Mouse (Mus musculus): ENCODE results near the gene Col2a1. TPM values are rescaled to one million over a fixed set of nuclear protein-coding genes. Genes with fewer than 3 reads are reported as not detected.

The Col2a1 gene
- total and polyA plus RNA-seq, 2 experiments from 2014 or later: 0.18 to 0.38 TPM

DNA sequence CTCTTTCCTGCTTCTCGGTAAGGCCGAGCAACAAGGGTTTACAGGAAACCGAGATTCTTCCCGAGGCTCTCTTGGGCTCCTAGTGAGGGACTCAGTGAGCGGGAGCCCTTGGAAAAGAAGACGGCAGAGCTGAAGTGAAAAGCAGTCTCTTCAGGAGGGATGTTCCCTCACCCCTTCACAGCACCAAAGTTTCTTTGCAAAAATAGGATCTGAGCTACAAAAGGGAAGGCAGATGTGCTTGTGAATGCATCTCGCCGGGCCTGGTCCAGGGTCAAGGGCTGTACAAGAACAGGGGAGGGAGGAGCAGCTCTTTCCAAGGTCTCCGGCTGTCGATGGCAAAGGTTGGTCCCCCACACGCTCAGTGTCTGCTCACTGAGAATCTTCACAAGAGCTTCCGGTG lies 38.0 kb upstream of the Col2a1 start:
- peaks cover 88% of the 10 kb centered on the region for H3K36me3 ChIP-seq (replicated peaks; ENCODE audit: control insufficient read depth, insufficient read depth, low read length)
- no peak for ATAC-seq (ENCODE audit: insufficient read depth, low read depth)

DNA sequence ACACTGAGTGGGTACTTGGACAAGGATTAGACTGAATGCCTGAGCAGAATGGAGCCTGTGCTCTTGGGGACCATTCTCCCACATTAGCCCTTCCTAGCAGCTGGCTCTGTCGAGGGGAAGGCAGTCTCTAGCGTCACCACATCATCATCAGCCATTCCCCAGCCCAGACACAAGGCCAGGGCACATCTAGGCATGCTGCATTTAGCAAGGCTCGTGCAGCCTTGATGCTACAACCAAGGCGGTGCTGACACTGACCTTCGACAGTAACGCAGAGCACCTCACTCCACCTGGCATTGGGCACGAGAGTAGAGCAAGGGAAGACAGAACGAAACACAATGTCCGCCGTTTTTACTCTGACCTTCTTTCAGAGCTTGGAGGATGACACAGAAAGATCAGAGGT lies 35.2 kb upstream of the Col2a1 start:
- Histone ChIP-seq H3K27me3 (ENCODE audit: control insufficient read depth, insufficient read depth, low read length) (no peaks in the 10 kb centered on the region), H3K36me3 (replicated peaks; ENCODE audit: control insufficient read depth, insufficient read depth, low read length) (peaks cover 69% of the 10 kb centered on the region), H3K9ac (replicated peaks; ENCODE audit: low read depth, low read length) (no peak overlapping the region), H3K9me3 (replicated peaks; ENCODE audit: control insufficient read depth, low read length) (no peaks in the 10 kb centered on the region), H3K4me3 (ENCODE audit: low read depth, low read length) (no peak overlapping the region), H3K4me2 (ENCODE audit: low read depth, low read length) (no peak overlapping the region), H3K4me1 (ENCODE audit: control insufficient read depth, insufficient read depth) (no peaks in the 10 kb centered on the region), H3K27ac (ENCODE audit: low read depth) (no peak overlapping the region)
- WGBS: 86% methylated on average over 10 of the region's 10 CpGs
- TF ChIP-seq CTCF (IDR thresholded peaks at IDR 0.05; ENCODE audit: low read depth): no peak
- ATAC-seq (ENCODE audit: insufficient read depth, low read depth) (no peak), DNase-seq (ENCODE audit: low spot score) (no peak)

More for the DNA sequence above, 38.0 kb upstream of the Col2a1 start:
- Histone ChIP-seq H3K27me3 (ENCODE audit: control insufficient read depth, insufficient read depth, low read length) (no peaks in the 10 kb centered on the region), H3K4me3 (ENCODE audit: low read depth, low read length) (no peak overlapping the region), H3K9ac (replicated peaks; ENCODE audit: low read depth, low read length) (no peak overlapping the region), H3K27ac (ENCODE audit: low read depth) (no peak overlapping the region), H3K9me3 (replicated peaks; ENCODE audit: control insufficient read depth, low read length) (no peaks in the 10 kb centered on the region), H3K4me1 (ENCODE audit: control insufficient read depth, insufficient read depth) (no peaks in the 10 kb centered on the region), H3K4me2 (ENCODE audit: low read depth, low read length) (no peak overlapping the region)
- DNase-seq (ENCODE audit: low spot score): no peak
- 86% methylated on average over 12 of the region's 12 CpGs for WGBS
- TF ChIP-seq EP300 (IDR thresholded peaks at IDR 0.05; ENCODE audit: low read depth) (no peak), CTCF (IDR thresholded peaks at IDR 0.05; ENCODE audit: low read depth) (no peak)

DNA sequence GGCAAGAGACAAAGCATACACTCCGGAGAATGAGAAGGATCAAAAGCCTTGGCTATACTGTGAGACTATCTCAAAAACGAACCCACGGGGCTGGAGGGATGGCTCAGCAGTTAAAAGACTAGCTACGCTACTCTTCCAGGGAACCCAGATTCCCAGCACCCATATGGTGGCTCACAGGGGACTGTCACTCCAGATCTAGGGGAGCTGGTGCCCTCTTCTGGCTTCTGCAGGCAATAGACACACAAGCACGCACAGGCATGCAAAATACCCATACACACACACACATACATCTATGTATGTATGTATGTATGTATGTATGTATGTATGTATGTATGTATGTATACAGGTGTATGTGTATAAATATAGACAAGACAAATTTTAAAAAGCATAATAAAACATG lies 32.1 kb upstream of the Col2a1 start:
- no peak overlapping the region for H3K9ac ChIP-seq (replicated peaks; ENCODE audit: low read depth, low read length)
- no peak overlapping the region for H3K27ac ChIP-seq (ENCODE audit: low read depth)
- H3K4me1 ChIP-seq (ENCODE audit: control insufficient read depth, insufficient read depth): no peaks in the 10 kb centered on the region
- no peak overlapping the region for H3K4me2 ChIP-seq (ENCODE audit: low read depth, low read length)
- H3K4me3 ChIP-seq (ENCODE audit: low read depth, low read length): no peak overlapping the region
- ATAC-seq (ENCODE audit: insufficient read depth, low read depth): no peak
- H3K36me3 ChIP-seq (replicated peaks; ENCODE audit: control insufficient read depth, insufficient read depth, low read length): peaks cover 39% of the 10 kb centered on the region
- no peaks in the 10 kb centered on the region for H3K9me3 ChIP-seq (replicated peaks; ENCODE audit: control insufficient read depth, low read length)
- TF ChIP-seq EP300 (IDR thresholded peaks at IDR 0.05; ENCODE audit: low read depth) (no peak), CTCF (IDR thresholded peaks at IDR 0.05; ENCODE audit: low read depth) (no peak)
- DNase-seq (ENCODE audit: low spot score): no peak
- no peaks in the 10 kb centered on the region for H3K27me3 ChIP-seq (ENCODE audit: control insufficient read depth, insufficient read depth, low read length)
- 93% methylated on average over 5 of the region's 5 CpGs for WGBS

DNA sequence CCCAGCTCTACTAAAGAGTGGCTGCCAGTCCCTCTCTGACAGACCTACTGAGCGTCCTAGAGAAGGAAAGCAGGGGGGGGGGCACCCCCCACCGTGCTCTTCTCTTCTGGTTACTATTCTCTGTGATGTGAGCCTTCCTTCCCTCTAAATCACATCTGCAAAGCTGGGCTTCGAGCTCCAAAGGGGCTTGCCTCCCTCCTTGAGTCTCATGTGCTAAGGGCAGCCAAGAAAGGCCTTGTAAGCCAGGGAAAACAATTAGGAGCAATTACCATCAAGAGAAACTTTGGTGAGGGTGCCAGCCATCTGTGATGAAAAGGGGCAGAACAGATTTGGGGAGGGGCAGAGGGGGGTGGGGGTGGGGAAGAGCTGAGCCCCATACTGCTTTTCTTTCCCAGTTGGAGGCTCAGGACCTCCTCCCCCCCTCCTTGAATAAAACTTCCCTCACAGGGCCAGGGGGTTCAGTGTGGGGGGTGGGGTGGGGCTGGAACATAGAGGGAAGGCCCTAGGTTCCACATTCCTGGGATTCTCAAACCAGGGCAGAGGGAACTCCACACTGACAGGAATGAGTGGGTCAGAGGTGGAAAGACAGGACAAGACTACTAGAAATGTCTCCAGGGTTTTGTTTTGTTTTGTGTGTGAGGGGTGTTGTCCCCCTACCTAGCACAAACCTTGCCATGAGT lies 30.7 kb upstream of the Col2a1 start:
- Histone ChIP-seq H3K36me3 (replicated peaks; ENCODE audit: control insufficient read depth, insufficient read depth, low read length) (peaks cover 27% of the 10 kb centered on the region), H3K4me3 (ENCODE audit: low read depth, low read length) (no peak overlapping the region), H3K9me3 (replicated peaks; ENCODE audit: control insufficient read depth, low read length) (no peaks in the 10 kb centered on the region), H3K9ac (replicated peaks; ENCODE audit: low read depth, low read length) (no peak overlapping the region), H3K27ac (ENCODE audit: low read depth) (no peak overlapping the region), H3K27me3 (ENCODE audit: control insufficient read depth, insufficient read depth, low read length) (no peaks in the 10 kb centered on the region), H3K4me2 (ENCODE audit: low read depth, low read length) (no peak overlapping the region), H3K4me1 (ENCODE audit: control insufficient read depth, insufficient read depth) (no peaks in the 10 kb centered on the region)
- 28% methylated on average over 3 of the region's 3 CpGs for WGBS
- TF ChIP-seq EP300 (IDR thresholded peaks at IDR 0.05; ENCODE audit: low read depth) (no peak), CTCF (IDR thresholded peaks at IDR 0.05; ENCODE audit: low read depth) (no peak)
- DNase-seq (ENCODE audit: low spot score) (no peak), ATAC-seq (ENCODE audit: insufficient read depth, low read depth) (no peak)

DNA sequence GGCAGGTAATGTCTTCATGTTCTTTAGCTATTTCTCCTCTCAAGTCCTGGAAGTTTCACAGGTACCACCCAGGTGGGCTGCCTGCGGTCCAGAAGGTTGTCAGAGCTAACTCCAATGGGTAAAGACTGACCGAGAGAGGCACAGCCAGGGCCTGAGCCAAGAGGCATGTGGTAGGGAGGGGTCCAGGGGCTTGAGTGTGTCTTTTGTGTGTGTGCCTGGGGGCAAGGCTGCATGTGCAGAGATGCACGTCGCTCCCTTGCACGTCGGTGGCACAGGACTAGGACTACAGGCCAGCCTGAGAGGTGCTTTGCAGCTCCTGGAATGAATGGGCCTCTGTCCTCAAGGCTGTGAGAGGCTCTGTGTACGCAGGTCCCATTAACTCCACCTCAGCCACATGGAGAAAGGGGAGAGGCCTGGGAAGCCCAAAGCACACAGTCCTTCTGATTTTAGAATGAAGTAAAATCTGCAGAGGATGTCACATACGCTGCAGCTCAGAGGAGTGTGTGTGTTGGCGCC lies 28.8 kb upstream of the Col2a1 start:
- DNase-seq (ENCODE audit: low spot score) (no peak), ATAC-seq (ENCODE audit: insufficient read depth, low read depth) (no peak)
- Histone ChIP-seq H3K4me1 (ENCODE audit: control insufficient read depth, insufficient read depth) (no peaks in the 10 kb centered on the region), H3K27me3 (ENCODE audit: control insufficient read depth, insufficient read depth, low read length) (no peaks in the 10 kb centered on the region), H3K4me3 (ENCODE audit: low read depth, low read length) (no peak overlapping the region), H3K9ac (replicated peaks; ENCODE audit: low read depth, low read length) (no peak overlapping the region), H3K36me3 (replicated peaks; ENCODE audit: control insufficient read depth, insufficient read depth, low read length) (peaks cover 13% of the 10 kb centered on the region), H3K27ac (ENCODE audit: low read depth) (no peak overlapping the region), H3K4me2 (ENCODE audit: low read depth, low read length) (no peak overlapping the region), H3K9me3 (replicated peaks; ENCODE audit: control insufficient read depth, low read length) (no peaks in the 10 kb centered on the region)
- no peak for TF ChIP-seq EP300 (IDR thresholded peaks at IDR 0.05; ENCODE audit: low read depth)
- TF ChIP-seq CTCF (IDR thresholded peaks at IDR 0.05; ENCODE audit: low read depth): no peak
- WGBS: 82% methylated on average over 9 of the region's 9 CpGs

DNA sequence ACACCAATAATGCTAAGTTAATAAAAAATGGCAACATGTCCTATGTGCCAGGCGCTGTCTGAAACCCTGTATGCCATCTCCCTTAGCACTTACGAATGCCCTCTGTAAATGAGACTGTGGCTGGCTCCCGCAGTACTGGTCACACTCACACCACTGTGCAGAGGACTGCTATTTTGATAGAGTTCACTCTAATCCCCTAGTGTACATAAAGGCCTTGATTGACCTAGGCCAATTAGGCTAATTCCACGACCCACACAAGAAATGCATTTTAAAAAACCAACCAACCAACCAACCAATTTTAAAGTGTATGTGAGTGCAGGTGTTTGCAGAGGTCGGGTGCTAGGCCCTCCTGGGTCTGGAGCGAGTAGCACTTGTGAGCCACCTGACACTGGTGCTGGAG lies 25.3 kb upstream of the Col2a1 start:
- Histone ChIP-seq H3K9me3 (replicated peaks; ENCODE audit: control insufficient read depth, low read length) (no peaks in the 10 kb centered on the region), H3K9ac (replicated peaks; ENCODE audit: low read depth, low read length) (no peak overlapping the region), H3K36me3 (replicated peaks; ENCODE audit: control insufficient read depth, insufficient read depth, low read length) (no peaks in the 10 kb centered on the region), H3K4me1 (ENCODE audit: control insufficient read depth, insufficient read depth) (peaks cover 11% of the 10 kb centered on the region), H3K27me3 (ENCODE audit: control insufficient read depth, insufficient read depth, low read length) (0 out of 2 replicates have a peak, but pooled peaks cover 1% of the 10 kb centered on the region), H3K27ac (ENCODE audit: low read depth) (no peak overlapping the region), H3K4me3 (ENCODE audit: low read depth, low read length) (no peak overlapping the region), H3K4me2 (ENCODE audit: low read depth, low read length) (no peak overlapping the region)
- DNase-seq (ENCODE audit: low spot score) (no peak), ATAC-seq (ENCODE audit: insufficient read depth, low read depth) (no peak)
- TF ChIP-seq EP300 (IDR thresholded peaks at IDR 0.05; ENCODE audit: low read depth): no peak
- TF ChIP-seq CTCF (IDR thresholded peaks at IDR 0.05; ENCODE audit: low read depth): no peak
- 88% methylated on average over 6 of the region's 6 CpGs for WGBS

All from heart, postnatal 0 days (tissue).